Mouse (Mus musculus): Measurements from ENCODE around the gene Arl8b.
A peak's percentile ranks its signal among the peaks of the same experiment; 100 is the strongest.

Arl8b gene

DNA sequence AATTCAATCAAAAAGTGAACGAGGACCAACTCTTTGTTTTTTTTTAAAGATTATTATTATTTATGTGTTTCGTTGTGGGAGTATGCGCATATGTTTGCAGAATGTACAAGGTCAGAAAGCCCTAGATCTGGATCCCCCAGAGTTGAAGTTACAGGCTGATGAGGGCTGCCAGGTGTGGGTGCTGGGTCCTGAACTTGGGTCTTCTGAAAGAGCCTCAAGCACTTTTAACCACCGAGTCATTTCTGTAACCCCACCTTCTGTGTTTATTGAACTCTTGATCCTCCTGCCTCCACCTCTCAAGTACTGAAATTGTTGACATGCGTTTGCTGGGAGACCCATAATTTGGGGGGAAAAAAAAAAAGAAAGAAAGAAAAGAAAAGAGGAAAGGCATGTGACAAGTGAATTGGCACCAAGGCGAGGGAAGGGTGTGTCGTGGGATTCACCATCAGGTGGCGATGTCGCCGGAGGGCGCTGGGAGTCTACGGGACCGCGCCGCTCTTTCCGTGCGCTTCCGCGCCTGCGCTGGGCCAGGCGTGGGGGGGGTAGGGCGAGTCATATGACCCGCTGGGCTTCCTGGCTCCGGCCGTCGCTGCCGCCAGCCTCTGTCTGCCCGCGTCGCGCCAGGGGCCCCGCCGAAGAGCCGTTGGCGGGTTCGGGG lies at the start of gene Arl8b:
Arl8b (plus strand) TSS at position 574 of the 658 bp plus-strand sequence.
- DNase-seq (ENCODE audit: low read depth): peak; percentile 91

DNA sequence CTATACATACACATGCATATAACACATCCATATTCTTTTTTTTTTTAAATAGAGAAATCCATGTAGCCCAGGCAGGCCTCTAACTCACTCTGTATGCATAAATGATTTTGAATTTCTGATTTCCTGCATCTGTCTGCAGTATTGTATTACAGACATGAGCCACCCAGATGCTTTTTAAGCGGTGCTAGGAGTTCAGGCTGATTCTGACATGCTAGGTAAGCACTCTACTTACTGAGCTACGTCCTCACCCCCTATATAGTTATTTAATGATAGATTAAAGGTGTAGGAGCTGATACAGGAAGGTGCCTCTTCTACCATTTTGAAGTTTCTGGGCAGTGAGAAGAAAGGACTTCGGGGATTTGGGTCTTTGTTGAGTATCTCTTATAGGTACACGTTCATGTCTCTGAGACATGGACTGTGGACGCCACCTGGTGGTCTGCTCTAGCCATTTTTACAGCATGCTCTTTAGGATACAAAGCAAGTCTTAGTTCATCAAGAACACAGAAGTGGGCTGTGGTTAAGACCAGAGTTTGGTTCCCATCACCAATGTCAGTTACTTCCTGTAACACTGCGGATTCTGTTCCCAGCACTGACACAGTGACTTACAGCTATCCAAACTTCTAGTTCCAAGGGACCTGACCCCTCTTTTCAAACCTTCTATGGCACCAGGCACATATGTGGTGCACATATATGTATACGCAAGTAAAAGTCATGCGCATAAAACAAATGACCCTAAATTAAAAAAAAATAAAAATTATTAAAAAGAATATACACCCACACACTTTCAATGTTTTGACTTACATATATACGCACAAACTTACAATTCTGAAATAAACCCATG lies 46.8 kb upstream of the Arl8b start:
- peak; percentile 23 for DNase-seq (ENCODE audit: low read depth)

DNA sequence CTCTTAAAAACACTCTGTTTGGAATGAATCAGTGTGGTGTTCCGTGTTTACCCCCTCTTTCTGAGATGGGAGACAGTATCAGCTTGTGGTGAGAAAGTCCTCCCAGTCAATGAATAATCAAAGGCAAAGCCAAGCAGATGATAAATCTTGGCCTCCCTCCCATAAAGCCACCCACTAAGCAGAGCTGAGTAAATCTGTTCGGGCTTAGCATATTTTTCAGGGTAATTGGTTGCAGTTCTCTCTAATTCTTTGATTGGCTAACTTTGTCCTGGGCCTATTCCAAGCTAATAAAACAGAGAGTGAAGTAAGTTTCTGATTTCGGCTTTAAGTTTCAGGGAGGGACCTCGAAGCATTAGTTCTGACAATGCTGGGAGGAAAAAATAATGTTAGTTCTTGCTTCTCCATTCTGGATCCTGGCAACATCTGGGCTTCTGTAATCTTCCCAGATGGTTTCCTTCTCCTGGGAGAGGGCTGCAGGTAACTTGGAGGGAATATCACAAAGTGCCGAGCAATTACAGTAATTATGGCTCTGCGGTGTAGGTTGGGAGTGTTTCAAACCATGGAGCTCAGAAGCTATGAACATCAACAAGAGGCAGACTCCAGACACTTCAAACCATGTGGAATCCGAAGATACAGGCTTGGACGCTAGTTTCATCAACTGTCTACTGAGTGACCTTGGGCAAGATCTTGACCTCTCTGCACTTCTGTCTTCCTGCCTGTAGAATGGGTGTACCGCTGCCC lies 44.3 kb upstream of the Arl8b start:
- no peak for DNase-seq (ENCODE audit: low read depth)

DNA sequence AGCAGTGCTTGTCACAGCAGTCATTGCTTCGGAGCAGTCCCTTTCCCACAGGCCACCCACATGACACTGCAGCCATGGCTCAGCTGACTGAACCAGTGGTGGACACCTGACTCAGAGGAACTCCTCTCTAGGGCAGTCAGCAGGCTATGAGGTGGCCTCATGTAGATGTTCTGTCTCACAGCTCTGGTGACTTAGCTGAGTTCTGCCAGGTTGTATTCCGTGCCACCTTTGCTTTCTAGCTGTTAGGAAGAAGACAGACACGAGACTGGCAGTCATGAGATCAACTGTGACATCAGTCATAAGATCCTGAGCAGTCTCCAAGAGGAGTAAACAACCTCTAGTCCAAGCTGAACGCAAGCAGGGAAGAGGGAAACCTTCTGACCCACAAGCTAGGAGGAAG lies 42.3 kb upstream of the Arl8b start:
- no peak for DNase-seq (ENCODE audit: low read depth)

DNA sequence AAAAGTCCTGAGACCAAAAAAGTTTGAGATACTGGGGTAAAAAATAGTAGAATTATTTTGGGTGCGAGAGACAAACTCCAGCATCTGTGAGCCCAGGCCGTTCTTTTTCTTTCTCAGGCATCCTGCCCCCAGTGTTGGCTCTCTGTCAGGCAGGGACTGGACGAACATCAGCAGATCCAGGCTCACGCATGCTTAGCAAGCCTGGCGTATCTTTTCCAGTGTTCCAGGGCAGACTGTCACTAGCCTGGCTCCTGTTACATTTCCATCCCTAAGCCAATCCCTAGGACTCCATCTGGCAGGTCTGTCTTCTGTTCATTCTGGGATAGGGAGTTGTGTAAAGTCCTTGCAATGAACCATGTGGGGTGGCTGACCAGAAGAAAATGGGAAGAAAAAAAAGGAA lies 39.2 kb upstream of the Arl8b start:
- no peak for DNase-seq (ENCODE audit: low read depth)

DNA sequence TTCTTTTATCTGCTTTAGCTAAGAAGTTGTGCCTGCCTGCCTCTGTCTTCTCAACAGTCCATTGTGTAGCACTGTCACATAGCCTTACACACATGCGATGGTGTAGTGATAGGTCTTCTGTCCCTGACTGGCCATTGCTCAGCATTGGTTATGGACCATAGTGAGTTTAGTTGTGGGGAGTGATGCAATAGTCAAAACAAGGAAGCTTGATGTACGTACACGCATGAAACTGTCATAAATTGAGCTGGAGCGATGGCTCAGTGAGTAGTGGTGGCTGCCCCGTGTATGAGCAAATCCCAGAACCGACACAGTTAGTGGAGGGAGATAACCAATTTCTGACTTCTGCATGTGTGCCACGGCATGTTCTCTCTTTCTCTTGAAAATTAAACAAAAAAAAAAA lies 31.6 kb upstream of the Arl8b start:
- no peak for DNase-seq (ENCODE audit: low read depth)

DNA sequence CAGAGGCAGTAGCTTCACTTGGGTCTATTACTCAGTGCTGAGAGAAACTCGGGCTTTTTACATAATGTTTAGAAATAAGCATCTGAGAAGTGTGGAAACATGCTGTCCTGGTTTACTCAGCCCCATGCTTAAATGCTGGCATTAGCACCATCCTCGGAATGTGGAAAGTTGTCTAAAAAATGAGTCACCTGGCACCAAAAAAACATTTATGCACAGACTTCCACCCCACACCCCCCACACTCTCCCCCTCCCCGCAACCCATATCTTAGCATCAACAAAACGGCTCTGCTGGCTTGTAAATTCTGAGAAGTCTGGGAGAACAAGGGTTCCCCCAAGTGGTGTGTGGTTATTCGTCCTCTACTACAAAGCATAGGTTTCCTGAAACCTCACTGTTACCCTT lies 30.5 kb upstream of the Arl8b start:
- no peak for DNase-seq (ENCODE audit: low read depth)

DNA sequence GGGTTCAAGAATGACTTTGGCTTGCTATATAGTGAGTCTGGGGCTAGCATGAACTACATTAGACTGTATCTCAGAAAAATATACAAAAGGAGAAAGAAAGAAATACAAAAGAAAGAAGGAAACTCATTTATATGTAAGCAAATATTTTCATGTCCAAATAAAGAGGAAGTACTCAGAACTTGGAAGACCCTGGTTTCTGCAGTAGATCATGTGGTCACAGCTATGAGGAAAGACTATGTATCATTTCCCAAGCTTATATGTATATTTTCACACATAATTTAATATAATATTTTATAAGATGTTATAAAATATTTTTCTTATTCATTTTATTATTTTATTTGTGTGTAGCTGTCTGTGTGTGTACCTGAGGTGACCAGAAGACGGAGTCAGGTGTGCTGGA lies 29.4 kb upstream of the Arl8b start:
- DNase-seq (ENCODE audit: low read depth): no peak

DNA sequence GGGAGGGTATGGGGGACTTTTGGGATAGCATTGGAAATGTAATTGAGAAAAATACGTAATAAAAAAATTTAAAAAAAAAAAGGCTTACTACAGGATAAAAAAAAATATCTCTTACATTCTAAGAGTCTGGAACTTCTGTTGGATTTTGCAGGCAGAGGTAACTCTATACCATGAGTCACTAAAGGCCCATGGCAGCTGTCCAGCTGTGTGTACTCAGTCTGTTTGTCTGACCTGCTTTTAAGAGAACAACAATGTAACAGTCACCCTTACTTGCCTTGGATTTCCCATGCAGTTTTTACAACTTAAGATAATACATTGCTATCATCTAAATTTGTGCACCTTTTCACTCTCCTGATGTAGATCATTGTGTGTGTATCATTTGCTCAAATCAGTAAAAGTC lies 28.5 kb upstream of the Arl8b start:
- no peak for DNase-seq (ENCODE audit: low read depth)

DNA sequence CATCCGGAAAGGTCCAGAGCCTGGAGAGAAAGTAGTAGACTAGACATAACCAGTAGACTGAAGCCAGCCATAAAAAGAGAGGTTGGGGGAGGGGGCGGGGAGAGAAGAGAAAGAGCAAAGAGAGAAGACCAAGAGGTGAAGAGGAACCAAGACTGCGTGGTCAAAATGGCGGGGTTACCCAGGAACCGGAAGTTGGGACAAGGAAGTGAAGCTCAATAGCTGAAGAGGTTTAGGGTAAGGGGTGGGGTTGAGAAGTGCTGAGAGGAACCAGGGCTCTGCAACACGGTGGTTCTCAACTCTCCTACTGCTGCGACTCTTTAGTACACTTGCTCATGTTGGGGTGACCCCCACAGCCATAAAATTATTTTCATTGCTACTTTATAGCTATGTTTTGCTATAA lies 27.0 kb upstream of the Arl8b start:
- no peak for DNase-seq (ENCODE audit: low read depth)

DNA sequence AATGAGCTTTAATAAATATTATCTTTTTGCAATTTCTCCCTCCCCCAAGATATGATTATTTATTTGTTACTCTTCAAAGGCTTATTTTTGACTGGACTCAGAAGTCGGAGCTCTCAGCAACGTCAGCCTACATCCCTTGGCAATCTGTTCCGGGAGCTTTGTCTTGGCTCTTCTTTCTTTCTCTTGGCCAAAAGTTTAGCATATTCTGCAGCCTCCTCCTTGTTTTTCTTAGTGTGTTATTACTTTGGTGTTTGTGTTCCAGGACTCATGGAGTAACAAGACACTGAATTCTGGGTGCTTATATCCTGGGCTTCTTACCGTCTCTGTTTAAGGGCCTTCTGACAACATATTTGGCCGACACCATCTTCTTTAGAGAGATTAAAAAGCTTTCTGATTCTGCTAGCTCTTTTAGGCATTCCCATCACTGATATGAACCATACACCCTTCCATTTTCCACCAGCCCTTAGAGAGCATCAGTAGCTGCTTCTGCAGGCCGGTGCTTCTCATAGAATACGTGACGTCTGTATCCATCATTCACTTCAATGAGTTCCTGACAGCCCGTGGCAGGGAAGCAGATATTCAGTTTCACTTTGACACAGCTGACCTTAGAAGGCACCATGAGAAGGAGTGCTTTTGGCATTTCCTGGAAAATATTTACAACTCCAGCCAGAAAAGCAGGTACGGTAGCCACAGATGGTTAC lies 23.8 kb upstream of the Arl8b start:
- no peak for DNase-seq (ENCODE audit: low read depth)

DNA sequence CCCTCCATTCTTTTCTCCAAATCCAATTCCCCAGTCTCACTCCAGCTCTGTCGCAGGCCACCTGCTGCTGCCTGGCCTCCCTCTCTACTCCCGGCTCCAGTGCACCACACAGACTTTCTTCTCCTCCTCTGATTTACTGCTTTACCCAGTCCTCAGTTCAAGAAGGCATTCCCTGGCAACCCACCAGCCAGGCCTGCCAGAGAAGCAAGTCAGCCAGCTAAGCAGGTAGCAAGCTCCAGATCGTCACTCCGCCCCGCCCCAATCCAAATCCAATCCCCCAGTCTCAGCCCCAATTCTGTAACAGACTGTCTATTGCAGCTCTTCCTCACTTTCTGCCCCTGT lies 23.2 kb upstream of the Arl8b start:
- no peak for DNase-seq (ENCODE audit: low read depth)

DNA sequence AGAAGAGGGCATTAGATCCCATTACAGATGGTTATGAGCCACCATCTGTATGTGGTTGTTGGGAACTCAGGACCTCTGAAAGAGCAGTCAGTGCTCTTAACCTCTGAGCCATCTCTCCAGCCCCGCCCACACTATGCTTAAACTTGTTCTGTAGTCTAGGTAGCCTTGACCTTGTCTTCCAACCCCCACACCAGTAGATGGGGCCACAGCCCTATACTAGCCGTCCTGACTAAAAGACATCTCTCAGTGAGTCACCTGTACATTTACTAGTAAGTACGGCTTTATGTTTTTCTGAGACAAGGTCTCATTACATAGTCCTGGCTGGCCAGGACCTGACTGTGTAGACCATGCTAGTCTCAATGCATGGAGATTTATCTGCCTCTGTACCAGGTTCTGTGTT lies 12.0 kb upstream of the Arl8b start:
- DNase-seq (ENCODE audit: low read depth): no peak

DNA sequence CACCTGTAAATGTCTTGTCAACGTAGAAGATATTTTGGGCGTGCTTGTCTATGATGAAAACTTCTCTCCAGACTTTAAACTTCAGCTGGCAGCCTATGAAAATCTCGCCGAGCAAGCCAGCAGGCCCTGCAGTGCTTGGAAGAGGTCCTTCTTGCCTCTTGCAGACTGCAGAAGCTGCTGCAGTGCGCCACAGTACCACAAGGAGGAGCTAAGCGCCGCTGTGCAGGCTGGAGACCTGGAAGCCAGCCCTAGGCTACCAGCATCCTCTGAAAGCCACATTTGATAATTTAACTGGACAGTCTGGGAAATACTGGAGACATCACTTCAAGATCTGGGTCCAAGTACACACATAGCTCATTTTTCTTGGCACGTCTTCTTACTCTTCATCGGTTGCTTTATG lies 10.0 kb upstream of the Arl8b start:
- peak; percentile 48 for DNase-seq (ENCODE audit: low read depth)

DNA sequence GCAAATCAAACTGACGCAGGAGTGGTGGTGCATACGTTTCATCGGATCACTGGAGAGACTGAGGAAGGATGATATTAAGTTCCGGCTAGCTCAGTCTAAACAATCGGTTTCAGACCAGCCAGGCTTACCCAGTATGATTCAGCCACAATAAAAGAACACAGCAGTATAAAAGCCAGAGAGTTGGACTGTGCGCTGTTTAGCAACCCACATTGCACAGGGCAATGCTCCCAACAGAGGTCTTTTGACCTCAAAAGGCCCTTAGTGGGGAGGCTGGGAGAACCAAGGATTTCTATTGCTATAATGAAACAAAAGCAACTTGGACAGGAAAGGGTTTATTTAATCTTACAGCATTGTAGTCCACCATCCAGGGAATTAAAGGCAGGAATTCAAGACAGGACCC lies 9.4 kb upstream of the Arl8b start:
- no peak for DNase-seq (ENCODE audit: low read depth)

DNA sequence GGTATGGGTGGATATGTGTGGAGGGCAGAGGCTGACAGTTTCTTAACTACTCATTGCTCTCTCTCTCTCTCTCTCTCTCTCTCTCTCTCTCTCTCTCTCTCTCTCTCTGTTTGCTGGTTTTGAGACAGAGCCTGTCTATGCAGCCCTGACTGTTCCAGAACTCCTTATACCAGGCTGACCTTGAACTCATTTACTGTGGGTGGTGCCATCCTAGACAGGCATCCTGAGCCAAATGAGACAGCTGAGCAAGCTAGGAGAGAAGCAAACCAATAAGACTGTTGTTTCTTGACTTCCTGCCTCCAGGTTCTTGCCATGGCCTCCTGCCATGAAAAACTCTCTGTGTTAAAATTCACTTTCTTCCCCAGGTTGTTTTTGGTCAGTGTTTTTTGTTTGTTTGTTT lies 6.6 kb upstream of the Arl8b start:
- no peak for DNase-seq (ENCODE audit: low read depth)

DNA sequence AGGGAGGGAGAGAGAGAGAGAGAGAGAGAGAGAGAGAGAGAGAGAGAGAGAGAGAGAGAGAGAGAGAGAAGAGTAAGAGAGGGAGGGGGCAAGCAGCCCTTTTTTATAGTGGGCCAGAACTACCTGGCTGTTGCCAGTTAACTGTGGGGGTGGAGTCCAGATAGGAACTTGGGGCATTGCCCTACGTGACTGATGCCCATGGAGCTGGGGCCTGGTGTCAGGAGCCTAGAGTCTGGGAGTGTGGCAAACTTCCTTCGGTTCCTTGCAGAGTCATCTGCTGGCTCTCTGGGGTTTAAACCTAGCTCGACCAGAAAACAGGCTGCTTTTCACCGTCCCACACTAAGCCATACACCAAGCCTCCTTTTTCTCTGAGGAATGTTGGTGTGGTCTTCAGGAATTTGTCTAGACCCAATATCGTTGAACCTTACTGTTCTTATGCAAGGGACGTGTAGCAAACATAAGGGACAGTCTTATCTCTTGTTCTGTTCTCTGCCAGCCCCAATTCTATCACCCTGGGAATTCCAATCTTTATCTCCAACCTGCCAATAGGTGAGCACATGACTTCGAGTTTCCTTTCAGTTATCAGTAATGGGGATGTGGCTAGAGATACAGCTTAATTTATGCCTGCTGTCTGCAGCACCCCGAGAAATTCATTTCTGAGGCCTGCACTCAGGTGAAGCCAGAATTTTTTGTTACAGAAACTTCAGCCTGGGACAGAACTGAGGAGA lies 5.2 kb upstream of the Arl8b start:
- DNase-seq (ENCODE audit: low read depth): peak; percentile 34

DNA sequence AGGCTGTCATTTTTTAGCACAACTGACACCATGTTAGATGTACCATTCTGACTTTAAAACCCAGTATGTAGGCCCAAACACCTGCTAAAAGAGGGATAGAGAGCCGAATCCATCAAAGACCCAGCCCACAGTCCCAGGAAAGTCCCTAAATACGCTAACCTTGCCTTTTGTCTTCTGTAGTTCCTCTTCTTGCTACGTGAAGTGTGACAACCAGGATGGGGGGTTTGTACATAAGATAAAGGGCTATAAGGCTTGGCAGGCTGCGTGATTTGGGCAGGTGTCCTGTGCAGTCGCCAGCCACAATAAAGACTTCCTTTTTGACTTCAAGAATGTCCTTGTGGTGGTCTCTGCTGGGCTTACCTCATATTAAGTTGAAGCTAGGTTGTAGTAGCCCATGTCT lies 4.5 kb upstream of the Arl8b start:
- DNase-seq (ENCODE audit: low read depth): no peak

DNA sequence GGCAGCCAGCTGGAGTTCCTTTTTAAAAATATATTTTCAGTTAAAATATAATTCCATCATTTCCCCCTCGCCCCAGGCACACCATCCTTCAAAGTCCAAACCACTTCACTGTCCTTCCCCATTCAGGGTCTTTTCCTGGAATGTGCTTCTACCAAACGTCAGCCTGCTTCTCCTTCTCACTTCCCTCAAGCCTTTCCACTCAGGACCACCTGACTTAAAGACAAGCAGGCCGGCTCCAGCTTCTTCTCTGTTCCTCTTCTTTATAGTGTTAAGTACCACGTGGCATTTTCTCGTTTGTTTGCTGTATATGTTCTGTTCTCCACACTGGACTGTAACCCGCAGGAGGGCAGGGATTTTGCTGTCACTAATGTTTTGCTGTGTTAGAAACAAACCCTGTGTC lies 1.0 kb upstream of the Arl8b start:
- DNase-seq (ENCODE audit: low read depth): no peak

DNA sequence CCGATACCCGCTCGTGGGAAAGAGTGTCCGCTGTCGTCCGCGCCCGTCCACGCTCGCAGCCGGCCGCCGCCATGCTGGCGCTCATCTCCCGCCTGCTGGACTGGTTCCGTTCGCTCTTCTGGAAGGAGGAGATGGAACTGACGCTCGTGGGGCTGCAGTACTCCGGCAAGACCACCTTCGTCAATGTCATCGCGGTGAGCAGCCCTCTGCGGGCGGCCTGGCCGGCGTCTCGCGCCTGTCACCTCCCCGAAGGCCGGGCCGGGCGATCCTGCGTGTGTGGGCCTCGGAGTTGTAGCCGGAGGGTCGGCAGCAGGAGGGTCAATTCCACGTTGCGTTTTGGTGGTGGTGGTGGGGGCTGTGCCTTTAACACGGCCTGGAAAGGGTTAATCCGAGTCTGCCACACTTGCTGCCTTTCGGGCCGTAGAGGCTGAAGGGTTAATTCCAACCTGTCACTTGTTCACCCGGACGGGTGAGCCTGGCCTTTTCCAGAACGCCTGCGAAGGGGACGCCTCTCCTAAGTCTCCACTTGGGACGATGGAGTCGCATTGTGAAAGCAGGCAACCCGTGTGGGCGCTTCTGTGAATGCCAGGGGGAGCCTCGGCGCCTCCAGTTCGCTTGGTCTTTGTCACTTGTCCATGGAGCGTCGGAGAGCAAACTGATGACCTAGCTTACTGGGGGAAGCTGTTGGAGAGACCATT lies 434 bp downstream of the Arl8b start:
- DNase-seq (ENCODE audit: low read depth): peak; percentile 33

DNA sequence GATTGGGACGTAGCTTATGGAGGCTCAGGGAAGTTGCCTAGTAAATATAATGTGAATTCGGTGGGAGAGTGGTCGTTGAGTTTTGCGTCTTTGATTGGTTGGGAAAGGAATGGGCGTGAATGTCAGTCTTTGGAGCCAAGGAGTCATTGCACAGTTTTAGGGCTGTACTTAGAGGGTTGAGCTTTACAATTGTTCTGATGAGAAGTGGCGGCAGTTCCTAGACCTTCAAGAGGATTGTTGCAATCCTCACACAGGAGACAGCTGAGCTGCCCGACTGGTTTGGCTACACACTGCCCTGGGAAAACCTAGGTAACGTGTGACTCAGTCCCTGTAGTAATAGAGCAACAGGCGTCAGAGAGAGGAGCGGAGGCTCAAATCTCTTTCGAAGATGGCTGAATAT lies 1.2 kb downstream of the Arl8b start:
- DNase-seq (ENCODE audit: low read depth): peak; percentile 19
